Mouse (Mus musculus): ENCODE data around the gene Gm28042.

DNA sequence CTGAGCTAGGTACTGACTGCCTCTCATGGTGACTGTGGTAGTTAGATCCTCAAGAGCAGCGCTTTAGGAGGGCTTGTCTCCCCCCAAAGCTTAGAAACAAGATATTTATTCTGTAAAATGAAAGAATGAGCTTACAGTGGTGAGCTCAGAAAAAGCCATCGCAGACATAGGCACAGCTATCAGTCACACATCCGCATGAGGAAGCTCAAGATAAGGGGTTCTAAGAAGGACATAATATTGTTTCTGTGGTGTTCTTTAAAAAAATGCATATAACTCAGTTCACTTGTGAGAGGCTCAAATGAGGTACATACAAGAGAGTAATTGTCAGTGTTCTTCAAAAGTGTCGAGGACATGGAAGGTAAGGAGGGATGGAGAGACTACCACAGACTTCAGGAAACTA, 11.4 kb upstream of the Gm28042 start:
- TF ChIP-seq CTCF (conservative IDR thresholded peaks at IDR 0.05 in 1 of 2, IDR thresholded peaks at IDR 0.05 in 1 of 2; ENCODE audit: low read depth in 2 of 2, low read length in 2 of 2) = no peak
- TF ChIP-seq NRF1 (IDR thresholded peaks at IDR 0.05; ENCODE audit: low read depth, low read length) = no peak
- TF ChIP-seq CHD2 (IDR thresholded peaks at IDR 0.05; ENCODE audit: low read length) = no peak
- TF ChIP-seq HCFC1 (IDR thresholded peaks at IDR 0.05; ENCODE audit: low read depth, low read length) = no peak
- no peak for TF ChIP-seq POLR2A (IDR thresholded peaks at IDR 0.05; ENCODE audit: low read depth, low read length)
